Mouse (Mus musculus) spleen, adult 2 months (tissue): ENCODE results near the gene Kif16b.

Experiments
- CTCF ChIP-seq: fragments of 200-500 bp; IDR thresholded peaks from 2 replicates; pipeline ENCODE4 v1.5.1; 2011; ENCODE audit warnings: mild to moderate bottlenecking, inconsistent platforms; ENCODE audit not compliant: insufficient read depth, insufficient read length, insufficient replicate concordance; ENCODE audit errors: extremely low read depth
- POLR2A ChIP-seq: fragments of 200-500 bp; IDR thresholded peaks from 2 replicates; pipeline ENCODE4 v1.6.1; 2011; ENCODE audit warnings: low read depth, low read length, inconsistent platforms

GRCm38 (mm10) chr2:142584851-142585737 is 316.2 kb downstream of the Kif16b start:
- TF ChIP-seq POLR2A (no peak), CTCF (no peak)
